Mouse (Mus musculus) forebrain, postnatal 0 days (tissue): Measurements from ENCODE around the gene Usp30. TPM values are rescaled to one million over a fixed set of nuclear protein-coding genes. Genes with fewer than 3 reads are reported as not detected.

Source experiments
- ATAC-seq: fragments of 200-750 bp; cut with Nextera tagmentation; 2 replicates; pipeline ENCODE4 v1.8.0; 2017; ENCODE audit warnings: mild to moderate bottlenecking, moderate library complexity
- DNase-seq: peaks from one replicate; pipeline ENCODE4 v3.0.0-alpha.2; 2015
- H3K27ac ChIP-seq: fragments of 300-500 bp; sonication (generic); 2 replicates; pipeline ENCODE4 v1.5.1; 2014; ENCODE audit warnings: low read depth, mild to moderate bottlenecking, antibody characterized with exemption, low read length, moderate library complexity, mixed read lengths
- H3K27me3 ChIP-seq: fragments of 300-500 bp; sonication (generic); 2 replicates; pipeline ENCODE4 v1.6.1; 2014; ENCODE audit warnings: mild to moderate bottlenecking, low read length, mixed read lengths; ENCODE audit not compliant: insufficient read depth
- H3K36me3 ChIP-seq: fragments of 300-500 bp; sonication (generic); 2 replicates; pipeline ENCODE4 v1.6.1; 2014; ENCODE audit warnings: mild to moderate bottlenecking, moderate library complexity; ENCODE audit not compliant: insufficient read depth
- H3K4me1 ChIP-seq: fragments of 300-500 bp; sonication (generic); 2 replicates; pipeline ENCODE4 v1.6.1; 2014; ENCODE audit warnings: antibody characterized with exemption; ENCODE audit not compliant: insufficient read depth
- H3K4me2 ChIP-seq: fragments of 300-500 bp; sonication (generic); 2 replicates; pipeline ENCODE4 v1.6.1; 2014; ENCODE audit warnings: low read depth, mild to moderate bottlenecking, moderate library complexity
- H3K4me3 ChIP-seq: fragments of 300-500 bp; sonication (generic); 2 replicates; pipeline ENCODE4 v1.5.1; 2014; ENCODE audit warnings: low read depth, low read length, mixed read lengths
- H3K9ac ChIP-seq: fragments of 300-500 bp; sonication (generic); 2 replicates; pipeline ENCODE4 v1.6.1; 2014; ENCODE audit warnings: mild to moderate bottlenecking
- H3K9me3 ChIP-seq: fragments of 300-500 bp; sonication (generic); 2 replicates; pipeline ENCODE4 v1.6.1; 2016; ENCODE audit warnings: low read length
- CTCF ChIP-seq: sonication (generic); IDR thresholded peaks from 2 replicates; pipeline ENCODE4 v1.5.1; 2016; ENCODE audit warnings: antibody characterized with exemption, control low read depth, low read depth
- WGBS: fragments of 180-500 bp; shearing (Covaris S2); extraction: QIAGEN DNeasy Blood & Tissue Kit; methylation state at CpG from one replicate; pipeline ENCODE4 v1.1.7; 2014; 5-methylcytosine and 5-hydroxymethylcytosine counted together
- polyA plus RNA-seq: library from polyadenylated mRNA; unstranded; fragments of >200 nt; fragmentation: Nextera tagmentation; extraction: Ambion mirVana; gene quantifications from 2 replicates; pipeline ENCODE4 v1.2.1, GENCODE M21; 2015
- total RNA-seq: library from RNA; depleted of rRNA; stranded (reverse); fragments of >200 nt; gene quantifications from 2 replicates; pipeline ENCODE4 v1.2.3, GENCODE M21; 2014

Gene Usp30
- total and polyA plus RNA-seq, 2 experiments from 2014 or later = 18.0 to 47.7 TPM

DNA sequence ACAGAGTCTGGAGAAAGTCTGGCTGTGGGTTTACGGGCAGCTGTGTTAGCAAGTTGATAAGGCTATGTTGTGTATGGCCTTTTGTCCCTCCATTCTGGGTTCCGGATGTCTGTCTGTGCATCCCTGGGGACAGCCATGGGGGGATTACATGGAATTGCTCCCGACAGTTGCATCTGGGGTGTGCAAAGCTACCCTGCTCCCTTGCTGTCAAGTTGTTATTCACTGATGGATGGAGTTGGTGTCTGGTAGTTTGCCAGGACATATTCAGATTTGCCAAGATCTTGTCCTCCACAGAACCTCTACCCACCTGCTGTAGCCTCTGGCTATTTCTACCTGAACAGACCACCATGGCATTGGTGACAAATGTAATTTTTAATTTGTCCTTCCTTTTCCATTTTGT lies 19.1 kb upstream of the Usp30 start:
- Histone ChIP-seq H3K4me3 (no peak overlapping the region), H3K4me1 (no peaks in the 10 kb centered on the region), H3K27ac (no peak overlapping the region), H3K4me2 (no peak overlapping the region), H3K27me3 (no peaks in the 10 kb centered on the region), H3K36me3 (peaks cover 55% of the 10 kb centered on the region), H3K9me3 (no peaks in the 10 kb centered on the region), H3K9ac (no peak overlapping the region)
- DNase-seq (no peak), ATAC-seq (no peak)
- WGBS = 83% methylated on average over 3 of the region's 3 CpGs
- TF ChIP-seq CTCF = no peak

DNA sequence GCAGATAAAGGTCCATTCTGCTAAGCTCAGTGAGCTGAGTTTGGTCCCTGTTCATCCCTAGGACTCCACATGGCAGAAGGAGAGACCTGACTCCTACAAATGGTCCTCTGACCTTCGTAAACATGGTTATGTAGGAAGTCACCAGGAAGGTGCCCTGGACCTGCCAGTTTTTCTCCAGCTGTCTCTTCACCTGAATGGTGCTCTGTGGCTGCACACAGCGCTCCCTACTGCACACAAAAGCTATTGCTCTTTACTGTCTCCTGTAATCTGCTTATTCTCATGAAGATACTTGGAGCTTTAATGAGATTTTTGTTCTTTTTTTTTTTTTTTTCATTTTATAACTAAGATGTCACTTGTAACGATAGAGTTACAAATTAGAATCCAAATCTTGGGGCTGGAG lies 18.7 kb upstream of the Usp30 start:
- no peak overlapping the region for H3K4me3 ChIP-seq
- no peaks in the 10 kb centered on the region for H3K4me1 ChIP-seq
- no peak overlapping the region for H3K4me2 ChIP-seq
- H3K9ac ChIP-seq = no peak overlapping the region
- H3K36me3 ChIP-seq = peaks cover 56% of the 10 kb centered on the region
- no peaks in the 10 kb centered on the region for H3K9me3 ChIP-seq
- TF ChIP-seq CTCF = no peak; the same call in 1 of the 2 replicates
- H3K27me3 ChIP-seq = no peaks in the 10 kb centered on the region
- no peak overlapping the region for H3K27ac ChIP-seq
- ATAC-seq (no peak), DNase-seq (no peak)
- whole genome bisulfite sequencing = 50% methylated on average over 3 of the region's 3 CpGs

DNA sequence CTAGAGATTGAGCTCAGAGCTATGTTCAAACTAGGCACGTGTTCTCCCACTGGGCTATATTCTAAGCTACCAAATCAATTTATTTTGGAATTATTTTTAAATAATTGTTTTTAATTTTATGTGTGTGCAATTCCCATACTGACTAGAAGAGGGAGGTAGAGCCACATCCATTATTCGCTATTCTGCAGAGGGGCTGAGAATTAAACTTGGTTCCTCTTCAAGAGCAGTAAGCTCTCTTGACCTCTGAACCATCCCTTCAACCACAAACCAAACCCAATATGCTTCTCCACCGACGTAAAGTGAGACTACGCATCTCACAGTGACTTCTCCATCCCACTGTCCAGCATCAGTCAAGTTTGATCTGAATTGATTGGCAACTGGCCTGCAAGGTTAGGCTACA lies 18.1 kb upstream of the Usp30 start:
- no peak overlapping the region for H3K9ac ChIP-seq
- no peak for DNase-seq
- 87% methylated on average over 5 of the region's 5 CpGs for WGBS

DNA sequence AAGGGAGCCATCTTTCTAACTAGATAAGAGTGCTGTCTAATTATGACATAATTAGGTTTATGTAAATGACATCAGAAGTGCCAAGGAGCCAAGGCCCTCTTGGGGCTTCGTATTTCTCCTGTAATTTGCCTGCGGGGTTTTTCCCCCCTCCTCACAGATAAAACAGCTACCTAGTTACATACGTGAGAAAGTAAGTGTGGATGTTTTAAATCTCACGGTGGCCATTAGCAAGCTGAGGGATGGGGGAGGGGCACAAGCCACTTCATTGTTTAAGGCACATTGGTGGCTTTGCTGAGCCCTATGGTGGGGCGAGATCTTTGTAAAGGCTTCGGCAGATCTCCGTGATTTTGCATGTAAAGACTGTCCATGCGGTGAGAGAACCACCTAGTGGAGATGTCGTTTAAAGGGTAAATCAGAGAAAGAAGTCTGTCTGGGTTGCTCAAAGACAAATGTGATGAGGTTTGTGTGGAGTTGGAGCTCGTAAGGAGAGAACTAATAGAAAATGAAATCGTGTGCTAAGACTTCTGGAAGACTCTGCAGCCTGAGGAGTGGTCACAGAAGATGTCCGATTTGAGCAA lies 16.4 kb upstream of the Usp30 start:
- DNase-seq = no peak

More for the DNA sequence above, 18.1 kb upstream of the Usp30 start:
- H3K4me2 ChIP-seq = no peak overlapping the region
- no peaks in the 10 kb centered on the region for H3K9me3 ChIP-seq
- no peak overlapping the region for H3K4me3 ChIP-seq
- H3K27ac ChIP-seq = no peak overlapping the region
- H3K36me3 ChIP-seq = peaks cover 54% of the 10 kb centered on the region
- no peaks in the 10 kb centered on the region for H3K4me1 ChIP-seq
- no peak for ATAC-seq
- no peaks in the 10 kb centered on the region for H3K27me3 ChIP-seq
- TF ChIP-seq CTCF = no peak

DNA sequence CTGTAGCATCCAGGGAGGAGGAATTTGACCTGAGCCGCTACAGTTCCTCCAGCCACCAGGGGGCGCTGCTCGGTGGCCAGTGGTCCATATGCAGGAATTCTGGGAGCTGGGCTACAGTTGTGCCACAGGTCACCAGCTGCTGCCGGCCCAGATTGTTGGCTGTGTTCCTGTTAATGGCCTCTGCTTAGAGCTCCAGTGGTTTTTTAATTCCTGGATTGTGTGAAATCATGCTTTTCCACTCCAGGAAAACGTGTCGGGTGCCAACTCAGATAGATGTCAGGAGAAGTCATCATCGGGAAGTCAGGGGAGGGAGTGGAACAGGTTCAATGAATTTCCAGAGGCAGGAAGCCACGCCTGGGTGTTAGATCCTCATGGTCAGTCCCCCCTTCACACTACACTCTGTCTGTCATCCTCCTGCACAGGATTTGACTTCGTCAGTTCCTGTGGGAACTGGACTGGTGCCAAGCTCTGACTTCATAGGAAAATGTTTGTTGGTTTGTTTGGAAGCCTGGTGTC lies 13.0 kb upstream of the Usp30 start:
- no peak overlapping the region for H3K27ac ChIP-seq
- ATAC-seq = peak; percentile 43
- no peak overlapping the region for H3K4me2 ChIP-seq
- H3K4me3 ChIP-seq = no peak overlapping the region
- peaks cover 56% of the 10 kb centered on the region for H3K36me3 ChIP-seq
- DNase-seq = peak; percentile 65
- H3K9ac ChIP-seq = no peak overlapping the region
- peak; percentile 89 for TF ChIP-seq CTCF
- H3K4me1 ChIP-seq = no peaks in the 10 kb centered on the region
- 24% methylated on average over 9 of the region's 9 CpGs for WGBS
- H3K9me3 ChIP-seq = no peaks in the 10 kb centered on the region
- no peaks in the 10 kb centered on the region for H3K27me3 ChIP-seq

More for the DNA sequence above, 16.4 kb upstream of the Usp30 start:
- Histone ChIP-seq H3K27ac (no peak overlapping the region; the same call in 1 of the 2 replicates), H3K4me1 (no peaks in the 10 kb centered on the region), H3K27me3 (no peaks in the 10 kb centered on the region), H3K9me3 (no peaks in the 10 kb centered on the region), H3K4me2 (no peak overlapping the region), H3K36me3 (peaks cover 52% of the 10 kb centered on the region), H3K4me3 (no peak overlapping the region), H3K9ac (no peak overlapping the region)
- ATAC-seq = no peak
- WGBS = 51% methylated on average over 12 of the region's 12 CpGs
- TF ChIP-seq CTCF = 0 out of 2 replicates have a peak, but pooled peaks have one; percentile 7

DNA sequence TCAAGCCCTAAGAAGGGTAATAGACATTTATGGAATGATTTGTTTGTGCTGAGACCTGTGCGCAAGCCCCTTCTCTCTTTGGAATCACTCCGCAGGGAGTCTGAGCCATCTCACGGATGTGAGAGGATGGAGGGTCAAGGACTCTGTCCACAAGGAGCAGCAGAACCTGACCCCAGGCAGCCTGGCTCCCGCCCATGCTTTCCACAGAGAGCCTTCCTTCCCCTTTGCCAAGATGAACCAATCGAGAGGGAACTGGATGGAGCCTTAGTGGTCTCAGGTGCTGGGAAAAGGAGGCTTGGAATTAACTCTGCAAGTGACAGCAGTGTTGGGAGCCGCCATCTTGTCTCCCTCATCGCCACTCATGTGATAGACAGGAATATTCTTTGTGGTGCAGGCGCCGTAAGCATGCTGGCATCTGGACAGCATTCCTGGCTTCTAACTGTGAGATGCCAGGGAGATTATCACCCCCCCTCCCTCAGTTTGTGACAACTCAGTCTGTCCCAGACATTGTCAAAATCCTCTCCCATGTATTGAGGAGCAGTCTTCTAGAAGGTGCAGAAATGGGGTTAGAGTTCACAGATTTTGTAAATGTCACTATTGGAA lies 8.0 kb upstream of the Usp30 start:
- H3K9me3 ChIP-seq = no peaks in the 10 kb centered on the region
- ATAC-seq (no peak), DNase-seq (peak; percentile 29)
- TF ChIP-seq CTCF = no peak
- peaks cover 51% of the 10 kb centered on the region for H3K36me3 ChIP-seq
- no peak overlapping the region for H3K9ac ChIP-seq
- H3K4me2 ChIP-seq = no peak overlapping the region
- WGBS = 62% methylated on average over 9 of the region's 9 CpGs
- no peak overlapping the region for H3K4me3 ChIP-seq
- no peak overlapping the region for H3K27ac ChIP-seq
- no peaks in the 10 kb centered on the region for H3K4me1 ChIP-seq
- H3K27me3 ChIP-seq = no peaks in the 10 kb centered on the region

DNA sequence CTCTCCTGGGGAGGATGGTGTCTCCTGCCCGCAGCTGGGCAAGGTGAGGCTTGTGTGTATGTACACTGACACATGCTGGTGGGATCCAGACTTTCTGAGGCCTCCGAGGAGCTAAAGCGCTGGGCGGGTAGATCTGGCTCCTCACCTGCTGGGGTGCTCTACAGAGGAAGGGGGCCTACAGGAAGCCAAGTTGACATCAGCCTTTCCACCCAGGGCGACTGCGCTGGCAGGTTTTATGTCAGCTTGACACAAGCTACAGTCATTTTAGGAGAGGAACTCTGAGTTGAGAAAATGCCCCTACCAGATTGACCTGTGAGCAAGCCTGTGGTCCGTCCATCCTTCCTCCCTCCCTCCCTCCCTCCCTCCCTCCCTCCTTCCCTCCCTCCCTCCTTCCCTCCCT lies 3.6 kb upstream of the Usp30 start:
- H3K9me3 ChIP-seq = no peaks in the 10 kb centered on the region
- ATAC-seq (no peak), DNase-seq (no peak)
- no peaks in the 10 kb centered on the region for H3K27me3 ChIP-seq
- TF ChIP-seq CTCF = no peak
- H3K36me3 ChIP-seq = peaks cover 43% of the 10 kb centered on the region
- no peak overlapping the region for H3K27ac ChIP-seq
- WGBS = 65% methylated on average over 7 of the region's 7 CpGs
- H3K4me2 ChIP-seq = no peak overlapping the region
- H3K4me3 ChIP-seq = no peak overlapping the region
- H3K9ac ChIP-seq = no peak overlapping the region
- no peaks in the 10 kb centered on the region for H3K4me1 ChIP-seq
